Mouse (Mus musculus) urinary bladder, postnatal 4 days (tissue): ENCODE measurements at regions not wholly inside any gene's neighbourhood (a gene's known extent, or its start where the extent isn't known, plus 50 kb on each side); places are given as distances from the start of the nearest gene placed in this dataset.

ENCODE experiments used
- DNase-seq, 2 experiments: peaks; one replicate each; pipeline ENCODE4 v3.0.0; 2021 to 2022; ENCODE audit warnings: low spot score in 2 of 2

- no peak for DNase-seq
Observed at GRCm38 (mm10) chr11:20985069-20985759, 105.9 kb upstream of the Peli1 start.

GRCm38 (mm10) chr11:20985771-20986170 lies 105.3 kb upstream of the Peli1 start:
- no peak for DNase-seq

- DNase-seq: no peak
Observed at GRCm38 (mm10) chr11:20987171-20987815, 103.8 kb upstream of the Peli1 start.

- DNase-seq: no peak
Observed at GRCm38 (mm10) chr11:20987841-20988251, 103.2 kb upstream of the Peli1 start.

- no peak for DNase-seq
Observed at GRCm38 (mm10) chr11:20988871-20989270, 102.2 kb upstream of the Peli1 start.

- no peak for DNase-seq
Observed at GRCm38 (mm10) chr11:20993580-20993979, 97.5 kb upstream of the Peli1 start.

- DNase-seq: no peak
Observed at GRCm38 (mm10) chr11:21001400-21001799, 89.7 kb upstream of the Peli1 start.

- no peak for DNase-seq
Observed at GRCm38 (mm10) chr11:21007222-21007621, 83.9 kb upstream of the Peli1 start.

- DNase-seq: no peak
Observed at GRCm38 (mm10) chr11:21009505-21009904, 81.6 kb upstream of the Peli1 start.

- DNase-seq: no peak
Observed at GRCm38 (mm10) chr11:21010867-21011266, 80.2 kb upstream of the Peli1 start.

GRCm38 (mm10) chr11:21014250-21014649 lies 76.8 kb upstream of the Peli1 start:
- no peak for DNase-seq

- no peak for DNase-seq
Observed at GRCm38 (mm10) chr11:21015536-21015935, 75.6 kb upstream of the Peli1 start.

GRCm38 (mm10) chr11:21016133-21016746 lies 74.9 kb upstream of the Peli1 start:
- no peak for DNase-seq

- DNase-seq: no peak
Observed at GRCm38 (mm10) chr11:21016791-21017329, 74.2 kb upstream of the Peli1 start.

GRCm38 (mm10) chr11:21019829-21020228 lies 71.3 kb upstream of the Peli1 start:
- no peak for DNase-seq

- no peak for DNase-seq
Observed at GRCm38 (mm10) chr11:21024111-21024510, 67.0 kb upstream of the Peli1 start.

- DNase-seq: no peak
Observed at GRCm38 (mm10) chr11:21024521-21024920, 66.6 kb upstream of the Peli1 start.

- no peak for DNase-seq
Observed at GRCm38 (mm10) chr11:21027299-21027698, 63.8 kb upstream of the Peli1 start.

- DNase-seq: no peak
Observed at GRCm38 (mm10) chr11:21030362-21030761, 60.7 kb upstream of the Peli1 start.

GRCm38 (mm10) chr11:21031816-21032215 lies 59.3 kb upstream of the Peli1 start:
- DNase-seq: no peak

- no peak for DNase-seq
Observed at GRCm38 (mm10) chr11:21033234-21033822, 57.8 kb upstream of the Peli1 start.

- peak; percentile 45 to 62 for DNase-seq
Observed at GRCm38 (mm10) chr11:21033823-21034401, 57.2 kb upstream of the Peli1 start.
